Mouse (Mus musculus) liver, embryonic 14 days (tissue): ENCODE measurements around the gene Cdcp2. TPM values are rescaled to one million over a fixed set of nuclear protein-coding genes. Genes with fewer than 3 reads are reported as not detected.

Experiments
- polyA plus RNA-seq: library from polyadenylated mRNA; depleted of rRNA; stranded (reverse); fragments of >200 nt; gene quantifications from 2 replicates; pipeline ENCODE4 v1.2.3, GENCODE M21; 2012; rRNA removed

Cdcp2 gene
- not detected in 2 replicates for polyA plus RNA-seq

DNA sequence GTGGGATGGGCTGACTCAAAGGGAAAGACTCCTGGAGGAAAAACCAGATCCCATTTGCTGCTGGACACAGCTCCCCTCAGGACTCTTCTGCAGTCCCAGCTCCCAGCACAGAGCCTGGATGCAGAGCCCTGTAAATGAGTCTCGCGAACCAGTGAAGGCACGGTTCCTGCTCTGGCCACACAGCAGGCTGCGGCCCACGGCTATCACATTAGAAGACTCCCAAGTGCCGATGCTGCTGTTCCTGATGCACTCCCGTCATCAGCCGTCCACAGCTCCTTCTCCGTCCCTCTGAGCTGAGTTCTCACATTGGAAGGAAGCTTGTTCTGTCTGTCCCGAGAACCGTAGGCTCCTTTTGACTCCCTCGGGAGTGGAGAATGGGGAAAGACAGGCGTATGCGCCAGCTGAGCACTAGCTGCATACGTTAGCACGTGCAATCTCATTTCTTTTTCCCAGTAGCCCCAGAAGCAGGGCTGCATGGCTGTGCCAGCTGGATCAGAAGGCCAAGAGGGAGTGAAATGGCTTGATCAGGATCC lies at the start of gene Cdcp2:
Cdcp2 (plus strand) TSS at position 51 of the 533 bp plus-strand sequence.

DNA sequence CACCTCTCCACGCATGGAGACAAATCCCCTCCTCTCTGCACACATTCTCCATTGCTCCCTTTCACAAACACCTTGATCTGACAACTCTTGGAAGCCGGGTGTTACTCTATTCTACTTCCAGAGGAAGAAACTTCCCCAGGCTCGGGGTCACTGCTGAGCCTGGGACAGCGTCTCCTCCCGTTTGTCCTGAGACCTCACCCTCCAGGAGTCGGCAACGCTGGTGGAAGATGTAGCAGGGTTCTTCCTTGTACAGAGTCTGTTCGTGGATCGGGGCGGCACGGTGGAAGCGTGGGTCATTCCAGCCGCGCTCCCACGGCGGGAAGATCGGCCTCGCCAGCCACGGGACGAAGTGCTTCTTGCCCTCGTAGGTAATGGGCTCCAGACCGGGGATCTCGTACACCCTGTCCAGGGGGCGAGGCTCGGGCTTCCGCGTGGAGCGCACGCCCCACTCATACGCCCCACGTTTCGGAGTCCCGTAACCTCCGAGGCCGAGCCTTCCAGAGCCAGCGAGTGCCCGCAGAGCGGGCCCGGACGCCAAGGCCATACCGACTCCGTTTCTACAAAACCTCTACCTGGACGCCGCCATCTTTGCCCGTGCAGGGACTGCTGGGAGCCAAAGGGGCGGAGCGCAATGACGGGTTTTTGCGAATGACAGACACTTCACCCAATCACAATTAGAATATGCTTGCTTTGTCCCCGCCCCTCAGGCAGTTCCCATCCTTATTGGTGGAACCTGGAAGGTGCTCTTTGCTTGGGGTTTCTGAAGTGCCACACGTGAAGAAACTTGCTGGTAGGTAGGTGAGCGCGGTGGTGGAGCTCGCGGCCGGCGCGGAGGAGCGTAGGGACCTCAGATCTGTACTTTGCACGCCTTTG lies 30.2 kb upstream of the Cdcp2 start, which contains the start of the genes Mrpl37 and Cyb5rl:
Mrpl37 (minus strand) TSS at position 617 of the 873 bp plus-strand sequence.
Cyb5rl (plus strand) TSS at position 737 of the 873 bp plus-strand sequence.

Other genes with a start within 250 kb of the Cdcp2 start
- 49.0 and 53.0 TPM in 2 replicates for gene Ssbp3, start 186.2 kb upstream of the Cdcp2 start, polyA plus RNA-seq
- gene Mrpl37, start 30.0 kb upstream of the Cdcp2 start, polyA plus RNA-seq = 35.4 and 40.3 TPM in 2 replicates
- gene Cyb5rl, start 29.9 kb upstream of the Cdcp2 start, polyA plus RNA-seq = 1.3 and 1.9 TPM in 2 replicates
- 55.5 and 64.7 TPM in 2 replicates for gene Tmem59, start 81.5 kb downstream of the Cdcp2 start, polyA plus RNA-seq
- gene Tceanc2, start 82.2 kb downstream of the Cdcp2 start, polyA plus RNA-seq = 6.4 and 7.9 TPM in 2 replicates
- 0.03 TPM in 1 of 2 replicates, not detected in the other for gene Ldlrad1, start 112.3 kb downstream of the Cdcp2 start, polyA plus RNA-seq
- 7.7 and 8.8 TPM in 2 replicates for gene Lrrc42, start 156.6 kb downstream of the Cdcp2 start, polyA plus RNA-seq
- gene Hspb11, start 156.7 kb downstream of the Cdcp2 start, polyA plus RNA-seq = 4.8 and 5.2 TPM in 2 replicates
- 0.03 TPM in 2 replicates for gene Dio1, start 210.3 kb downstream of the Cdcp2 start, polyA plus RNA-seq
- gene Yipf1, start 217.5 kb downstream of the Cdcp2 start, polyA plus RNA-seq = 11.4 and 13.7 TPM in 2 replicates